Mouse (Mus musculus) limb, embryonic 13.5 days (tissue): ENCODE results near the gene H2-K1. TPM values are rescaled to one million over a fixed set of nuclear protein-coding genes. Genes with fewer than 3 reads are reported as not detected.
"Not testable (repeated sequence)": the region's sequence is repeated elsewhere in the genome, so short reads cannot be mapped to it uniquely, and the experiment has no call there.

Source experiments
- ATAC-seq: fragments of 200-750 bp; cut with Nextera tagmentation; 2 replicates; pipeline ENCODE4 v1.8.0; 2017; ENCODE audit warnings: low read depth, moderate number of reproducible peaks, moderate TSS enrichment; ENCODE audit not compliant: low FRiP score
- H3K27ac ChIP-seq: fragments of 300-500 bp; sonication (generic); 2 replicates; pipeline ENCODE4 v1.5.1; 2015; ENCODE audit warnings: inconsistent platforms, mild to moderate bottlenecking, moderate library complexity
- H3K27me3 ChIP-seq: fragments of 300-500 bp; sonication (generic); 2 replicates; pipeline ENCODE4 v1.6.1; 2015; ENCODE audit warnings: mild to moderate bottlenecking, inconsistent platforms
- H3K36me3 ChIP-seq: fragments of 300-500 bp; sonication (generic); 2 replicates; pipeline ENCODE4 v1.6.1; 2015; ENCODE audit warnings: inconsistent platforms, mild to moderate bottlenecking, moderate library complexity
- H3K4me1 ChIP-seq: fragments of 300-500 bp; sonication (generic); 2 replicates; pipeline ENCODE4 v1.6.1; 2015; ENCODE audit warnings: inconsistent platforms
- H3K4me2 ChIP-seq: fragments of 300-500 bp; sonication (generic); replicated peaks from 2 replicates; pipeline ENCODE4 v1.6.1; 2015; ENCODE audit warnings: inconsistent platforms, mild to moderate bottlenecking, moderate library complexity
- H3K4me3 ChIP-seq: fragments of 300-500 bp; sonication (generic); 2 replicates; pipeline ENCODE4 v1.5.1; 2015; ENCODE audit warnings: moderate library complexity, mild to moderate bottlenecking, inconsistent platforms
- H3K9ac ChIP-seq: fragments of 300-500 bp; sonication (generic); 2 replicates; pipeline ENCODE4 v1.6.1; 2015; ENCODE audit warnings: mild to moderate bottlenecking, inconsistent platforms
- H3K9me3 ChIP-seq: fragments of 300-500 bp; sonication (generic); 2 replicates; pipeline ENCODE4 v1.6.1; 2016; ENCODE audit warnings: inconsistent platforms
- WGBS: fragments of 180-500 bp; shearing (Covaris S2); methylation state at CpG from one replicate; pipeline ENCODE4 v1.1.7; 2015; 5-methylcytosine and 5-hydroxymethylcytosine counted together
- polyA plus RNA-seq: library from polyadenylated mRNA; unstranded; fragments of >200 nt; fragmentation: Nextera tagmentation; extraction: Ambion mirVana; gene quantifications from 2 replicates; pipeline ENCODE4 v1.2.1, GENCODE M21; 2015

The H2-K1 gene
- polyA plus RNA-seq, 1 experiment from 2014 or later = 7.3 TPM

DNA sequence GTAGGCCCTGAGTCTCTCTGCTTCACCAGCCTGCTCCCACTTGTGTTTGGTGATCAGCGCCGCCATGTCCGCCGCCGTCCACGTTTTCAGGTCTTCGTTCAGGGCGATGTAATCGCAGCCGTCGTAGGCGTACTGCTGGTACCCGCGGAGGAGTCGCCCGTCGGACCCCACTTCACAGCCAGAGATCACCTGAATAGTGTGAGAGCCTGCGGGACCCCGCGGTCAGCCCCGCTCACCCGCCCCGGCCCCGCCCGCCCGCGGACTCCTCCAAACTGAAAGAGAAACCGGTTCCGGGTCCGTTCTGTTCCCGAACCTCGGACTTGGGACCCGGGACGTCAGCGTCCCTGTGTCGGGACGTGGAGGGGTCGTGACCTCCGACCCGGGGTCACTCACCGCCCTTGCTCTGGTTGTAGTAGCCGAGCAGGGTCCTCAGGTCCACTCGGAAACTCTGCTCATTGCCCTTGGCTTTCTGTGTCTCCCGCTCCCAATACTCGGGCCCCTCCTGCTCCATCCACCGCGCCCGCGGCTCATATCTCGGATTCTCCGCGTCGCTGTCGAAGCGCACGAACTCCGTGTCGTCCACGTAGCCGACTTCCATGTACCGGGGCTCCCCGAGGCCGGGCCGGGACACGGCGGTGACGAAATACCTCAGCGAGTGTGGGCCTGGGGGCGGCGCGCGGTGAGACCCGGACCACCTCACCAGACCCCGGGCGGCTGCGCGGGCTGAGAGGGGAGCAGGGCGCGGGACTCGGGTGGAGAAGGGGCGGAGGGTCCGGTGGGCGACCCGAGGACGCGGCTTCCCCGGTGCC is 602 bp downstream of the H2-K1 start:
- Histone ChIP-seq H3K4me1 (peaks cover 12% of the 10 kb centered on the region), H3K4me2 (peak overlapping the region; percentile 88), H3K27me3 (peaks cover 72% of the 10 kb centered on the region), H3K4me3 (peak overlapping the region; percentile 51), H3K27ac (no peak overlapping the region), H3K9me3 (no peaks in the 10 kb centered on the region), H3K9ac (peak overlapping the region; percentile 63), H3K36me3 (no peaks in the 10 kb centered on the region)
- peak; percentile 32; the same call in 1 of the 2 replicates for ATAC-seq
- 2% methylated on average over 87 of the region's 87 CpGs for WGBS

DNA sequence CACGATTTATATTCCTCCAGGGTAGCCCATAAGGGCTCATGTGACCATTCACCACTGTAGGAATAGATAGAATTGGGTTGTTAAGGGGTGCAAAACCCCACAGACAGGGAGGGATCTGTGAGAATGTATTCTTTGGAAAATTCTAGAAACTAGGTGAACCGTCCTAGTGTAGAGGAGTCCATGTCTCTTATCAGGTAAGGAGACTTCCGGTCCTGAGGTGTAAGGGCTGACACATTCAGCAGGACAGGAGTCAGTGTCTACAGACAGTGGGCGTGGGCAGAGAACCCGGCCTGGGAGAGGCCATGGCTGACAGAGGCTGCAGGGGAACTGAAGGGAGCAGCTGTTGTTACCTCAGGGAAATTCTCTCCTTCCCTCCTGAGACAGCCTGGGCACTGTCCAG is 1.4 kb downstream of the H2-K1 start:
- not testable (repeated sequence) for H3K4me3 ChIP-seq, H3K9me3 ChIP-seq, ATAC-seq, H3K36me3 ChIP-seq, H3K4me2 ChIP-seq, H3K9ac ChIP-seq, H3K27ac ChIP-seq
- peaks cover 72% of the 10 kb centered on the region for H3K27me3 ChIP-seq
- peaks cover 12% of the 10 kb centered on the region for H3K4me1 ChIP-seq
- 57% methylated on average over 5 of the region's 5 CpGs for WGBS

DNA sequence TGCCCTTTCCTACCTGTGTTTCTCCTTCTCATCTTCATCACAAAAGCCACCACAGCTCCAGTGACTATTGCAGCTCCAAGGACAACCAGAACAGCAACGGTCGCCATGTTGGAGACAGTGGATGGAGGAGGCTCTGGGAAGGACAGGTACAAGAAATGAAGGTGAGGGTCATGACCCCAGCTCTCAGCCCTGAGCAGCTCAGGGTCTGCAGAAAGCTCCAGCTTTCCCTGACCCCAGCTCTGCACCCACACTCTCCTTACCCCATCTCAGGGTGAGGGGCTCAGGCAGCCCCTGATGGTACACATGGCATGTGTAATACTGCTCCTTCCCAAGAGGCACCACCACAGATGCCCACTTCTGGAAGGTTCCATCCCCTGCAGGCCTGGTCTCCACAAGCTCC is 3.1 kb downstream of the H2-K1 start:
- H3K9me3 ChIP-seq, H3K27ac ChIP-seq: not testable (repeated sequence)
- peaks cover 61% of the 10 kb centered on the region for H3K27me3 ChIP-seq

DNA sequence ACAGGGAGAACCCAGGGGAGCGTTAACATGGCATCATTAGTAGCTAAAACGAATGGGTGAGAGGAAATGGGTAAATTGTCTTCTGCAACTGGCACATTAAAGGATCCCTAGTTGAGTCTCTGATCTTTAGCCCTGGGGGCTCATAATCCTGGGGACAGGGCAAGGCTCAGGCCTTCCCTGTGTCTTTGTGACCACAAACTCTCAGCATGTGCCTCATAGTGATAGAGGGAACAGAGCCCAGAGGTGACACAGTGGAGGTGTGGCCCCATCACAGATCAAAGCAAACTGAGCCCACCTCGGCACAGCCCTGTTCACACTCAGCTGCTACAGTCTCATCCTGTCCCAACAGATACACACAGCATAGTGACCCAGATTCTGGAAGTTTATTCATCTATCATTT is 4.5 kb downstream of the H2-K1 start:
- ATAC-seq = no peak
- 21% methylated on average over 3 of the region's 3 CpGs for WGBS

More for the DNA sequence above, 3.1 kb downstream of the H2-K1 start:
- not testable (repeated sequence) for ATAC-seq, H3K4me2 ChIP-seq, H3K9ac ChIP-seq, H3K36me3 ChIP-seq, H3K4me3 ChIP-seq
- 85% methylated on average over 2 of the region's 2 CpGs for WGBS
- H3K4me1 ChIP-seq = peaks cover 12% of the 10 kb centered on the region

DNA sequence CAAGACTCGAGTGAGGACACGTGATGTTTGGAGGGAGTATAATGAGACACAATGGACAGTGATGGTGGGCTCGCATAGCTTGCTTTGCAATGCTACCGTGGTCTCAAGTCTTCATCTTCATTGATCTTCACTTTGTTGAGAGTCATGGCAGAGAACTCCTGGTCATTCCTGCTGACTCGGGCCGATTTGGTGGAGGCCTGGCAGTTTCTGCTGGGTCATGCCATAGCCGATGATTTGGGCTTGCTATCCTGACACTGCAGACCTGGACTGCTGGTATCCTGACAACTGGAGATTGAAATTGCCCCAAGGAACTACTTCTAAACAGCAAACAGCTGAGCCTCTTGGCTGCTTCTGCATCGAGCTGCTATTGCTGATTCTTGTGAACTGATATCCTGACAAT is 5.2 kb downstream of the H2-K1 start:
- Histone ChIP-seq H3K4me1 (peaks cover 7% of the 10 kb centered on the region), H3K9ac (no peak overlapping the region), H3K36me3 (no peaks in the 10 kb centered on the region), H3K27ac (no peak overlapping the region), H3K4me3 (no peak overlapping the region), H3K9me3 (no peaks in the 10 kb centered on the region), H3K4me2 (no peak overlapping the region), H3K27me3 (peaks cover 41% of the 10 kb centered on the region)
- WGBS = 85% methylated on average over 8 of the region's 8 CpGs
- no peak for ATAC-seq

More for the DNA sequence above, 4.5 kb downstream of the H2-K1 start:
- Histone ChIP-seq H3K36me3 (no peaks in the 10 kb centered on the region), H3K4me2 (no peak overlapping the region), H3K27me3 (peaks cover 48% of the 10 kb centered on the region), H3K9me3 (no peaks in the 10 kb centered on the region), H3K9ac (no peak overlapping the region), H3K4me1 (peaks cover 12% of the 10 kb centered on the region), H3K27ac (no peak overlapping the region), H3K4me3 (no peak overlapping the region)

DNA sequence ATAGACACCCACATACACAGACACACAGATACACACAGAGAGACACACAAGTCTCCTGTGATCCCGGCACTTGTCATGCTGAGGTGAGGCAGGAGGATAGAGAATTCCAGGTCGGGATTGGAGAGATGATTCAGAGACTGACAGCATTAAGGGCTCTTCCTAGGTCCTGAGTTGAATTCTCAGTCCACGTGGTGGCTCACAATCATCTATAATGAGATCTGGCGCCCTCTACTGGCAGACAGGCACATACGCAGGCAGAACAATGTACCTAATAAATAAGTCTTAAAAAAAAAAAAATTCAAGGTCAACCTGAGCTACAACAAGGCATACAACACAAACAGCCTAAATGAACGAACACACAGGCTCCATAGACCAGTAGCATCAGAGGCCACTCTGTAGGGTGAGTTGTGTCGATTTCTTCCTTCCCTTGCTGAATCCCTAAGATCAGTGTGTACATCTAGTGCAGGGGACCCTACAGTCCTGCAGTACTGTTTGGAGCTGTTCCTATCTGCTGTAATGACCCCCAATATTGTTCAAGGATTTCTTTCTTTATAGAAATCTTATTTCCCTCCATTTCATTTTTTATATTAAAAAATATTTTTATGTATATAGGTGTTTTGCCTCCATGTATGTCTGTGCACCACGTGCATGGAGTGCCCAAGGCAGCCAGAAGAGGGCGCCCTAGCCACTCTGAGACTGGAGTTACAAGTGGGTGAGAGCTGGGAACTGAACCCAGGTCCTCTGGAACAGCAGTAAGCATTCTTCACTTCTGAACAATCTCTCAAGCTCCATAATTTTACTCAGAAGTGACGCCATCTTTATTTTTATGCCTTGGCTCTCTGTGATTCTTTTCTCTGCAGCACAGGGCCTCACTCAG is 8.1 kb downstream of the H2-K1 start:
- Histone ChIP-seq H3K4me3 (no peak overlapping the region), H3K4me1 (no peaks in the 10 kb centered on the region), H3K36me3 (no peaks in the 10 kb centered on the region), H3K4me2 (no peak overlapping the region), H3K9ac (no peak overlapping the region), H3K27me3 (peaks cover 19% of the 10 kb centered on the region), H3K9me3 (no peaks in the 10 kb centered on the region), H3K27ac (no peak overlapping the region)
- WGBS = 32% methylated on average over 10 of the region's 10 CpGs
- ATAC-seq = no peak

DNA sequence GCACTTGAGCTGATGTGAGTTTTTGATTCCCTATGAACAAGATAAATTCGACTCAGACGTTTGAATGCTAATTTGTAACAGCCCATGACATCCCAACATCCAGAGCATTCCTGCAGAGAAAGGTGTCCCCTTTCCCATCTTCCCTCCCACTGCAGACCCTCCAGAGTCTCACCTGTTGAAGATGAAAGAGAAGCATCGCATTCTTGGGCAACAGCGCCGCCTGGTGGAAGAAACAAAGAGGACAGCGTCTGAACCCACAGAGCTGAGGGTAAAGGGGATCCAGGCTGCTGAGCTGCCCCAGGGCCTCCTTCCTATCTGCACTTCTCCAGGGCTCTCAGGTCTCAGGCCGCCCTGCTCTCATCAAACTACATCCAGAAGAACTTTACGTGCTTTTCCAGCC is 18.0 kb downstream of the H2-K1 start:
- Histone ChIP-seq H3K4me3 (peak overlapping the region; percentile 54), H3K4me1 (peaks cover 25% of the 10 kb centered on the region), H3K4me2 (peak overlapping the region; percentile 70), H3K27me3 (peaks cover 41% of the 10 kb centered on the region)
- not testable (repeated sequence) for H3K27ac ChIP-seq, H3K36me3 ChIP-seq, H3K9me3 ChIP-seq, H3K9ac ChIP-seq, ATAC-seq
- WGBS = 9% methylated on average over 8 of the region's 8 CpGs

DNA sequence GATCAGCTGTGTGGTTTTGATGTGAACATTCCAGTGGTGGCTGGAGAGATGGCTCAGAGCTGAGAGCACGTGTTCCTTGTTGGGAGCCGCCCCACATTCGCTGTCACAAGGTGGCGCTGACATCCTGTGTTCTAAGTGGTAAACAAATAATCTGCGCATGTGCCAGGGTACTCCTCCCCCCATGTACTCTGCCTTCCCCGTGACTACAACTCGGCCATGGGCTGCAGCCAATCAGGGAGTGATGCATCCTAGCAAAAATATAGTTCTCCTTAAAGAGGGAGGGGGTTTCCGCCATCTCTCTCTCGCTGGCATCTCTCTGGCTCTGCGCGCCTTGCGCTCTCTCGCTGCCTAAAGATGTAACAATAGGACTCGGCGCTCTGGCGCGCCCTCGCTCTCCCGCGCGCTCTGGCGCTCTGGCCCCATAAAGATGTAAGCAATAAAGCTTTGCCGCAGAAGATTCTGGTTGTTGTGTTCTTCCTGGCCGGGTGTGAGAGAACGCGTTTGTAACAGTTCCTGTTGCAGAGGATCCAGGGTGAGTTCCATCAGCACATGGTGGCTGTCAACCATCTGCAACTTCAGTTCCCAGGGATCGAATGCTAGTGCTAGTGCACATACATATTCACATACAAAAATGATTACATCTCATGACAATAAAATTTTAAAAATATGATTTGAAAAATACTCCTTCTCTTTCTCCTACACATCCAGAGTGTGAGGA is 18.8 kb downstream of the H2-K1 start:
- Histone ChIP-seq H3K4me2 (peak overlapping the region; percentile 70), H3K4me3 (peak overlapping the region; percentile 54), H3K4me1 (peaks cover 25% of the 10 kb centered on the region), H3K9ac (peak overlapping the region; percentile 69), H3K27ac (peak overlapping the region; percentile 78), H3K27me3 (peaks cover 46% of the 10 kb centered on the region)
- not testable (repeated sequence) for H3K36me3 ChIP-seq, H3K9me3 ChIP-seq
- ATAC-seq = peak; percentile 94
- under 1% methylated on average over 27 of the region's 27 CpGs for WGBS

DNA sequence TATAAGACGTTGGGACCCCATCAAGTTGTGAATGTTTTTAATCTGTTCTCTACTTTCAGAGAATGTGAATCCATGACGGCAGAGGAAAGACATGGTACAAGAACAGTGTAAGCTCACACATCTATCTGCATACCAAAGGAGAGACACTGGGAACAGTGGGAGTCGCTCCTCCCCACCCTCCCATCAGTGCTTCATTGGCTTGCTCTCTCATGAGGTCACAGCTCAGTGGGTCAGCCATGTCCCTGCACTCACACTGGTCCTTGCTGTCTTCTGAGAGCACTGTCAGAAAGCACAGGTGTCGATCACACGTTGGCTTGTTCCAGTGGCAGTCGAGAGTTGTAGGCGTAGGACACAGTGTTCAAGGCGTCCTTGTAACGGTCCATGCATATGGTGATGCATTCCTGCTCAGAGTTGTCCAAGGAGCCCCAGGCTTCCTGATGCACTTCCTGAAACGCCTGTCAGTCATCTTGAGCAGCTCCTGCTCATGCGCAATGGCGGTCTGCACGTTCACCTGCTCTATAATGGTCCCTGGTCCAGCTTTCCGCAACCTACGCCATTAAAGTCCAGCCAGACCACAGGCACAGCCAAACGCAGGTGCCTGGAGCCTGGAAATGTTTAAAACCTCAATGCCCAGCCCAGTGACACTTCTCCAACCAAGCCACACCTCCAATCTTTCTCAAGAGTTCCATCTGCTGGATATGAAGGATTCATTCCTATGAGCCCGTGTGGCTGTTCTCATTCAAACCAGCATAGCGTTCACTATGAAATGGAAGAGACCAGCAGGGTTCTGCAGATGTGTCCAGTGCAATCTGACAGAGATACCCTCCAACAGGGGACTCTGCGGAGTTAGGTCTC is 19.7 kb downstream of the H2-K1 start:
- H3K9ac ChIP-seq = no peak overlapping the region
- peaks cover 25% of the 10 kb centered on the region for H3K4me1 ChIP-seq
- H3K27ac ChIP-seq = no peak overlapping the region
- no peak for ATAC-seq
- H3K36me3 ChIP-seq = no peaks in the 10 kb centered on the region
- peak overlapping the region; percentile 54; the same call in 1 of the 2 replicates for H3K4me3 ChIP-seq
- H3K27me3 ChIP-seq = peaks cover 56% of the 10 kb centered on the region
- peak overlapping the region; percentile 70 for H3K4me2 ChIP-seq
- WGBS = 73% methylated on average over 19 of the region's 19 CpGs
- no peaks in the 10 kb centered on the region for H3K9me3 ChIP-seq

DNA sequence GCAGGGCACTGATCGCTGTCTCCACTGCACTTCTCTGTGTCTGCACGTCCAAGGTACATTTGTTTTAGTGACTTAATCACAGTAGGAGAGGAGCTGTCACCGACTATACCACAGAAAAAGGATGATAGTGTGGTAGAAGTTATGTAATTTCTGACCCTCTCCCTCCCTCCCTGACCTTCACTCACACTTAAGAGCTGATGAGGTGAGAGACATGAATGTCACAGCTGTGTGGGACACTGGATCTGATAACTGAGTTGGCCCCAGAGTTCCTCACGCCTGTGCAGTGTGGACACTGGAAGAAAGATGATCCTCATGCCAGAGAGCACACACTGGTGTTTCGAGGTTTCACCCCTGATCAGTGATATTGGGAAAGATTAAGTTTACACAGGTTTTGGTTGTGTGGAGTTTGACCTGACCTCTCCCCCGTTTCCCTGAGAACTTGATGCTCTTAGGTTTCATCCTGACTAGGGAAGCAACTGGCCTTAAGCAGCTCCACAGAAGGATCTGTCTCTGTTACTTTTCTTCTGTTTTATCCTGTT is 20.6 kb downstream of the H2-K1 start:
- ATAC-seq = no peak
- H3K4me2 ChIP-seq = no peak overlapping the region
- peaks cover 64% of the 10 kb centered on the region for H3K27me3 ChIP-seq
- H3K27ac ChIP-seq = no peak overlapping the region
- WGBS = 75% methylated on average over 6 of the region's 6 CpGs
- no peaks in the 10 kb centered on the region for H3K36me3 ChIP-seq
- peaks cover 25% of the 10 kb centered on the region for H3K4me1 ChIP-seq
- no peak overlapping the region for H3K9ac ChIP-seq
- H3K9me3 ChIP-seq = no peaks in the 10 kb centered on the region
- H3K4me3 ChIP-seq = no peak overlapping the region

DNA sequence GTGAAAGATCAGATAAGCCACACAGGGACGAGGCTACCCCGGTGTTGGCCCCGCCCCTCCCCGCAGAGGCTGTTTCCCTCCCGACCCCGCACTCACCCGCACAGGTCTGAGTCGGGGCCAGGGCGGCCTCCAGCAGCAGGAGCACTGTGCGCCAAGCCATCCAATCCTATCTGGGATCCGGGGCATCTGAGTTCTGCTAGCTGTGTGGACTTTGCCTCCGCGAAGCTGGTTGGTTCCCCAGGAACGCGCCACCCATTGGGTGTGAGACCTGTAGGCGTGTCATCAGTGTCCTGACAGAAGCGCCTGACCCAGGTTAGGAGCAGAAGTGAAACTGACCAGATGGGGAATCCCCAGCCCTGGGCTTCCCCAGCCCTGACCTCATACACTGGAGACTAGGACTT is 21.5 kb downstream of the H2-K1 start:
- no peaks in the 10 kb centered on the region for H3K9me3 ChIP-seq
- peaks cover 25% of the 10 kb centered on the region for H3K4me1 ChIP-seq
- peak; percentile 39; the same call in 1 of the 2 replicates for ATAC-seq
- H3K27ac ChIP-seq = no peak overlapping the region
- peak overlapping the region; percentile 37 for H3K4me3 ChIP-seq
- 0% methylated on average over 17 of the region's 17 CpGs for WGBS
- no peaks in the 10 kb centered on the region for H3K36me3 ChIP-seq
- H3K9ac ChIP-seq = peak overlapping the region; percentile 39
- H3K4me2 ChIP-seq = peak overlapping the region; percentile 62
- peaks cover 72% of the 10 kb centered on the region for H3K27me3 ChIP-seq
